ENCODE assay signal across 14 mouse cellular contexts in the genomic region with DNA sequence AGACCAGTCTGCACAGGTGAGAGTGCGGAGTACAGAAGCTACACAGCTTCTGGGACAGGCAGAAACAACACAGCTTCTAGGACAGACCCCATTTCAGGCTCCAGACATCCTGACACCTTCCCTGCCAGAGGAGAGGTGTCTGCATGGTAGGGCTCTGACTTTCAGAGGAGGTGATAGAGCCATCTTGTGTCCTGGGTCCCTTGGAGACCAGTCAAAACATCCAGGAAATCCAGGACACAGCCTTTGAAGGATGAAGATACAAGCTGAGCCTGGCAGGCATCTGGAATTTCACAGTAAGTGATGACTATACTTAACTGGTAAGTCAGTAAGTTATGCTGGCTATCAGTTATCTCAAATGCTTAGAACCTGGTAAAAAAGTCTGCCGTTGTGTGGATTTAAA. TPM values are rescaled to one million over a fixed set of nuclear protein-coding genes. Genes with fewer than 3 reads are reported as not detected.
"Had no signal": no experiment of that assay in that cellular context is flagged by ENCODE, and none has a peak within 500 bp of the region (broad histone marks: within the 10 kb centered on the region; RNA-seq: fewer than 3 reads in every experiment).

No protein-coding gene starts in this region.

RNA-seq across cellular contexts. Expression of a gene that starts 24.2 kb away (rescaled TPM):
- polyA plus RNA-seq: limb, embryonic 10.5 days; limb, embryonic 11.5 days; limb, embryonic 12.5 days; liver, embryonic 11.5 days; lung, adult 2 months; lung, embryonic 14.5 days; midbrain, embryonic 10.5 days; midbrain, embryonic 13.5 days; midbrain, embryonic 14.5 days; midbrain, embryonic 15.5 days; midbrain, embryonic 16.5 days; midbrain, postnatal 0 days; neural tube, embryonic 11.5 days; neural tube, embryonic 12.5 days had no signal
